Comparison of ENCODE assay signal across 17 mouse cellular contexts in the genomic region with DNA sequence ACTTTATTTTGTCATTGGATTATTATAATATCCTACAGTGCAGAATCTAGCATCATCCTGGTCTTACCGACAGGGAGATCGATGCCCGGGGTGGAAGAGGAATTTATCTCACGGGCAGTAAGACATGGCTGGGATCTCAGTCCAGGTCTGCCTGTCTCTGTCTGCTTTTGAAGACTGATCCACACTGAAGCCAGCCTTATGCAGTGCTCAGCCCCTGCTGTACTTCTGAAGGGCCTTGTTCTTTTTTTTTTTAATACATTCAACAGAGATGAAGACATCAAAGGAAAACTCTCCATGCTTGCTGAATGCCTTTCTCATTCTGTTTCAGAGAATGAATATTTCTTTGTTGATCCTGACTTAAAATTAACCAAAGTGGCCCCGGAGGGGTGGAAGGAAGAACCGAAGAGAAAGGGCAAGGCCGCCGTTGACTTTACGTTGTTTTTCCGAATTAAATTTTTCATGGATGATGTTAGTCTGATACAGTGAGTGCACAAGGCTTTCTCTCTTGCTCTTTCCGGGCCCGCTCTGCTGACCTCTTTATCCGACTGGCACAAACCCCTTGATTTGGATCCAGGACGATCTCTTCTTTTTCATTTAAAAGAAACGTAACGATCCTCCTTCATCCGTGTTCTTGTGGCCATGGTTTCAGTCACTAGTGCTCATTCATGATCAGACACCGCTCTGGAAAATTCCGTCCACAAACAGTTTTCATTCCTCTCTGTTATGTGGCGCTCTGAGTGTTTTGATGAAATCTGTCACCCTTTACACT.
DNase-seq lines count a peak whose midpoint lies in the region; ATAC-seq and TF ChIP-seq lines count a peak whose summit lies in the region.
"Had no signal": no experiment of that assay in that cellular context is flagged by ENCODE, and none has a peak within 500 bp of the region (broad histone marks: within the 10 kb centered on the region; RNA-seq: fewer than 3 reads in every experiment).

No protein-coding gene starts in this region.

- ATAC-seq in lung, postnatal 0 days: no peak
- ATAC-seq: activated CD4-positive, CD25-positive, alpha-beta regulatory T cell, adult 4 months; CD4-positive, CD25-positive, alpha-beta regulatory T cell, adult 4 months; forebrain, embryonic 13.5 days; hindbrain, postnatal 0 days had no signal

- no peak for TF ChIP-seq CTCF in lung, postnatal 0 days (IDR thresholded peaks at IDR 0.05)
- no peak for TF ChIP-seq CTCF in CH12.LX (conservative IDR thresholded peaks at IDR 0.05 in 1 of 2, IDR thresholded peaks at IDR 0.05 in 1 of 2; ENCODE audit: low read depth in 2 of 2, low read length in 2 of 2)

- peak overlapping the region; percentile 43; the same call in 1 of the 2 replicates for H3K27ac ChIP-seq in lung, postnatal 0 days (ENCODE audit: low read length)
- H3K27ac ChIP-seq in CH12.LX (ENCODE audit: insufficient read depth, low read depth): no peak overlapping the region
- H3K27ac ChIP-seq: embryonic facial prominence, embryonic 10.5 days; forebrain, embryonic 13.5 days; hindbrain, embryonic 13.5 days; hindbrain, postnatal 0 days had no signal

- no peak for TF ChIP-seq POLR2A in CH12.LX (IDR thresholded peaks at IDR 0.05; ENCODE audit: low read depth, low read length)

- in situ Hi-C loops in CH12.LX (cut with MboI; ENCODE audit: low pct_ligation_motif_present, low pct_unique_long_range_greater_than_20kb, low sequenced_read_pairs): no loop called here

- WGBS in lung, postnatal 0 days: 69% methylated on average over 20 of the region's 20 CpGs

- no peak overlapping the region for H3K4me3 ChIP-seq in lung, postnatal 0 days (ENCODE audit: low read depth, low read length)
- no peak overlapping the region for H3K4me3 ChIP-seq in CH12.LX (replicated peaks in 1 of 3; ENCODE audit: low read depth in 2 of 3, low read length in 2 of 3, poor library complexity in 1 of 3)
- H3K4me3 ChIP-seq: embryonic facial prominence, embryonic 10.5 days; forebrain, embryonic 13.5 days; hindbrain, embryonic 13.5 days had no signal

- TF ChIP-seq EP300 in lung, postnatal 0 days (IDR thresholded peaks at IDR 0.05): no peak
- no peak for TF ChIP-seq EP300 in CH12.LX (IDR thresholded peaks at IDR 0.05; ENCODE audit: low read length)

- H3K79me2 ChIP-seq in CH12.LX (replicated peaks; ENCODE audit: control insufficient read depth, extremely low read depth, insufficient read depth, poor library complexity, severe bottlenecking): no peaks in the 10 kb centered on the region

- no peaks in the 10 kb centered on the region for H3K9me3 ChIP-seq in lung, postnatal 0 days (ENCODE audit: low read length)
- H3K9me3 ChIP-seq in CH12.LX (replicated peaks; ENCODE audit: low read length): no peaks in the 10 kb centered on the region
- H3K9me3 ChIP-seq: embryonic facial prominence, embryonic 10.5 days; forebrain, embryonic 13.5 days; hindbrain, embryonic 13.5 days had no signal

- TF ChIP-seq RAD21 in CH12.LX (IDR thresholded peaks at IDR 0.05; ENCODE audit: low read depth, low read length): no peak

- H3K4me2 ChIP-seq in lung, postnatal 0 days (replicated peaks; ENCODE audit: low read depth, low read length): no peak overlapping the region
- peak overlapping the region; percentile 47; the same call in 1 of the 2 replicates for H3K4me2 ChIP-seq in CH12.LX (ENCODE audit: insufficient read depth, low read depth, poor library complexity, severe bottlenecking)
- H3K4me2 ChIP-seq: forebrain, embryonic 13.5 days; hindbrain, embryonic 13.5 days had no signal

- H3K36me3 ChIP-seq in lung, postnatal 0 days (ENCODE audit: insufficient read depth, low read length): peaks cover 17% of the 10 kb centered on the region; the same call in 1 of the 2 replicates
- H3K36me3 ChIP-seq in CH12.LX (replicated peaks in 1 of 2; ENCODE audit: control insufficient read depth in 1 of 2, insufficient read depth in 1 of 2, low read length in 1 of 2): no peaks in the 10 kb centered on the region

- H3K27me3 ChIP-seq in lung, postnatal 0 days (replicated peaks; ENCODE audit: insufficient read depth, low read length): no peaks in the 10 kb centered on the region
- no peaks in the 10 kb centered on the region for H3K27me3 ChIP-seq in CH12.LX (replicated peaks)
- H3K27me3 ChIP-seq: forebrain, embryonic 13.5 days; hindbrain, embryonic 13.5 days had no signal

- H3K4me1 ChIP-seq in lung, postnatal 0 days (ENCODE audit: insufficient read depth, low read depth, low read length): no peaks in the 10 kb centered on the region
- peaks cover 0 to 4% of the 10 kb centered on the region in 2 experiments; a peak in 1 of 4 replicates for H3K4me1 ChIP-seq in CH12.LX (ENCODE audit: control insufficient read depth in 1 of 2, insufficient read depth in 2 of 2)
- H3K4me1 ChIP-seq: forebrain, embryonic 13.5 days; hindbrain, embryonic 13.5 days had no signal

- DNase-seq in adrenal gland, adult 2 months: peak; percentile 60
- no peak for DNase-seq in adrenal gland, adult 8-10 months
- DNase-seq in kidney, adult 18-20 months: peak; percentile 18
- no peak for DNase-seq in kidney, adult 8-10 months
- DNase-seq in lung, postnatal 0 days (ENCODE audit: low spot score): no peak
- DNase-seq in lung, adult 18-20 months: no peak
- no peak for DNase-seq in CH12.LX (ENCODE audit: extremely low read depth)
- DNase-seq in ovary, postnatal 36 days (ENCODE audit: low spot score): no peak
- DNase-seq: B cell, adult 2 months; gastrocnemius, postnatal 36 days; heart, adult 11 months had no signal

- no peak overlapping the region for H3K9ac ChIP-seq in lung, postnatal 0 days (replicated peaks; ENCODE audit: low read depth)
- no peak overlapping the region for H3K9ac ChIP-seq in CH12.LX (ENCODE audit: insufficient read depth, low read depth)
- H3K9ac ChIP-seq: forebrain, embryonic 13.5 days; hindbrain, embryonic 13.5 days had no signal

- dilution Hi-C loops in CH12.LX (cut with MboI; ENCODE audit: extremely low pct_ligation_motif_present, extremely low pct_unique_long_range_greater_than_20kb, low sequenced_read_pairs): no loop called here

TF ChIP-seq in CH12.LX, 34 proteins besides CTCF, POLR2A, EP300 and RAD21:
- 0 out of 2 replicates have a peak, but pooled peaks have one; percentile 10 for TF ChIP-seq BHLHE40 (IDR thresholded peaks at IDR 0.05; ENCODE audit: low read depth, low read length)
- no peak for TF ChIP-seq MAFK (IDR thresholded peaks at IDR 0.05; ENCODE audit: insufficient replicate concordance, low read length)

Comparison
In these comparisons a context has a peak if more than half of its experiments do, and no peak if none do; other contexts are left out.
1. DNase-seq: peak in adrenal gland, adult 2 months (single experiment) and kidney, adult 18-20 months (single experiment); none in adrenal gland, adult 8-10 months (single experiment), kidney, adult 8-10 months (0 of 2), lung, postnatal 0 days (single experiment), lung, adult 18-20 months (0 of 2), CH12.LX (single experiment) and ovary, postnatal 36 days (single experiment).